ENCODE assay signal across 8 mouse cellular contexts in the genomic region with DNA sequence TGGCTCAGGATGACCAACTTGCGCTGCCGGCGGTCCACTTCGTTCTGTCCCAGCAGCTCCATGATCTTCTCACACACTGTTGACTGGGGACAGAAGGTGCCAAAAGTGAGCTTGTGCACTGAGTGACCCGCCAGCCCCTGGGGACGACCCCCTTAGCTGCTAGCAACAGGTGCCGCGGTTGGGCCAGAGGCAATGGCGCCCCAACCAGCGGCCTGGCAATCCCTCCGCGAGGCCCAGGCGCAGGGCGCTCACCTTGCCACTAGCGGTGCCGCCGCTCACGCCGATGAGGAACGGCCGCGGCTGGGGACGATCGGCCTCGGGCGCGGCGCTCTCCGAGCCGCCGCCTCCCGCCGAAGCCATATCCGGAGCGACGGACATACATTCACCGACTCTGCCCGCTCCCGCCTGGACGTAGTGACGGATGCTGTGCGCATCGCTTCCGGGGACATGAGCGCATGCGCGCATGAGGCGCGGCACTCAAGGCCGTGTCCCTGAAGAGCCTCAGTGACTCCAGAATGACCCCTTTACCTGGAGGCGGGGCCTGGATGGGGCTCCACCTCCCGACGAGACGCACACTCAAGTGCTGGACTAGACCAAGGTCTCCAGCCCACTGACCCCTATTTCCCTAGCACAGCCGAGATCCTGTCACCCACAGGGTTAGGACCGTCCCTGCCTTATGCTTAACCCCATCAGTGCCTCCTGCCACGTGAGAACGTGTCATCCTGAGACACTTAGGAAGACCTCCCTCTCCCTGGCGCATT. TPM values are rescaled to one million over a fixed set of nuclear protein-coding genes. Genes with fewer than 3 reads are reported as not detected.
DNase-seq lines count a peak whose midpoint lies in the region; ATAC-seq lines count a peak whose summit lies in the region.

TSS of gene Uck1 (minus strand) at position 503 of the 761 bp plus-strand sequence.

- H3K9me3 ChIP-seq in heart, embryonic 14.5 days (ENCODE audit: control insufficient read depth, low read length) = no peaks in the 10 kb centered on the region
- no peaks in the 10 kb centered on the region for H3K9me3 ChIP-seq in liver, embryonic 13.5 days (replicated peaks)
- no peaks in the 10 kb centered on the region for H3K9me3 ChIP-seq in stomach, embryonic 16.5 days (replicated peaks; ENCODE audit: control insufficient read depth, low read length)

- no peaks in the 10 kb centered on the region for H3K27me3 ChIP-seq in heart, embryonic 14.5 days (ENCODE audit: control insufficient read depth, insufficient read depth, low read length)
- H3K27me3 ChIP-seq in liver, embryonic 13.5 days = no peaks in the 10 kb centered on the region
- H3K27me3 ChIP-seq in stomach, embryonic 16.5 days (ENCODE audit: control insufficient read depth, insufficient read depth, low read length) = no peaks in the 10 kb centered on the region

- peak; percentile 94 for ATAC-seq in erythroid progenitor cell, adult 5-6 weeks (replicated peaks; ENCODE audit: low FRiP score, poor library complexity, severe bottlenecking)
- ATAC-seq in heart, embryonic 14.5 days (ENCODE audit: insufficient number of reproducible peaks, insufficient read depth, low FRiP score, low read depth) = peak; percentile 84
- ATAC-seq in liver, embryonic 13.5 days (ENCODE audit: low read depth) = peak; percentile 96
- peak; percentile 91 for ATAC-seq in stomach, embryonic 16.5 days (ENCODE audit: insufficient read depth, low FRiP score)

- peak within 1 kb of the TSS; percentile 79 for H3K9ac ChIP-seq in heart, embryonic 14.5 days (ENCODE audit: low read length)
- peak within 1 kb of the TSS; percentile 94 for H3K9ac ChIP-seq in liver, embryonic 13.5 days
- peak within 1 kb of the TSS; percentile 91 for H3K9ac ChIP-seq in stomach, embryonic 16.5 days (ENCODE audit: low read length)

- peaks cover 0 to 10% of the 10 kb centered on the region in 2 experiments; a peak in 3 of 4 replicates for H3K4me1 ChIP-seq in heart, embryonic 14.5 days (ENCODE audit: control insufficient read depth in 2 of 2, insufficient read depth in 2 of 2, low read length in 2 of 2)
- H3K4me1 ChIP-seq in liver, embryonic 13.5 days (replicated peaks) = peaks cover 18% of the 10 kb centered on the region
- H3K4me1 ChIP-seq in stomach, embryonic 16.5 days (ENCODE audit: control insufficient read depth, insufficient read depth, low read length) = peaks cover 8% of the 10 kb centered on the region

- peaks cover 30% of the 10 kb centered on the region for H3K36me3 ChIP-seq in heart, embryonic 14.5 days (ENCODE audit: control insufficient read depth, insufficient read depth, low read length)
- peaks cover 31% of the 10 kb centered on the region for H3K36me3 ChIP-seq in liver, embryonic 13.5 days
- H3K36me3 ChIP-seq in stomach, embryonic 16.5 days (ENCODE audit: control insufficient read depth, insufficient read depth, low read length) = no peaks in the 10 kb centered on the region

- H3K4me2 ChIP-seq in heart, embryonic 14.5 days (ENCODE audit: low read length) = peak within 1 kb of the TSS; percentile 74
- peak within 1 kb of the TSS; percentile 84 for H3K4me2 ChIP-seq in liver, embryonic 13.5 days
- H3K4me2 ChIP-seq in stomach, embryonic 16.5 days (ENCODE audit: low read depth, low read length) = peak within 1 kb of the TSS; percentile 85

- peak; percentile 94 for DNase-seq in CD4-positive helper T cell, adult 2 months (ENCODE audit: low read depth, low spot score)
- DNase-seq in brain, embryonic 18.5 days (ENCODE audit: low read depth, low spot score) = peak; percentile 56
- DNase-seq in kidney, postnatal 14 days = peak; percentile 94
- peak; percentile 92 for DNase-seq in liver, embryonic 13.5 days
- DNase-seq in neural tube, embryonic 10.5 days (ENCODE audit: extremely low spot score, low spot score) = peak; percentile 87

- H3K4me3 ChIP-seq in heart, embryonic 14.5 days (ENCODE audit: control insufficient read depth in 1 of 2, insufficient read depth in 1 of 2, low read depth in 1 of 2, low read length in 2 of 2) = peak within 1 kb of the TSS; percentile 58 to 75
- H3K4me3 ChIP-seq in liver, embryonic 13.5 days (replicated peaks) = peak within 1 kb of the TSS; percentile 91
- peak within 1 kb of the TSS; percentile 82 for H3K4me3 ChIP-seq in stomach, embryonic 16.5 days (replicated peaks; ENCODE audit: low read length)

- WGBS in heart, embryonic 14.5 days = 2% methylated on average over 59 of the region's 59 CpGs
- WGBS in liver, embryonic 13.5 days (ENCODE audit: insufficient replicate concordance) = 1% methylated on average over 59 of the region's 59 CpGs
- 2% methylated on average over 59 of the region's 59 CpGs for WGBS in stomach, embryonic 16.5 days

- peak within 1 kb of the TSS in 1 of 2 experiments; percentile 41; a peak in 2 of 4 replicates for H3K27ac ChIP-seq in heart, embryonic 14.5 days (replicated peaks in 1 of 2; ENCODE audit: control insufficient read depth in 1 of 2, insufficient read depth in 1 of 2, low read depth in 2 of 2, low read length in 2 of 2)
- H3K27ac ChIP-seq in liver, embryonic 13.5 days = peak within 1 kb of the TSS; percentile 79
- peak within 1 kb of the TSS; percentile 72; the same call in 1 of the 2 replicates for H3K27ac ChIP-seq in stomach, embryonic 16.5 days (ENCODE audit: low read length)

RNA-seq across cellular contexts. Expression of gene Uck1, which starts in this region (rescaled TPM):
- total RNA-seq in erythroid progenitor cell, adult 5-6 weeks (2015; ENCODE audit: low replicate concordance) = 7.5 and 11.5 TPM in 2 replicates
- 20.4 and 20.9 TPM in 2 replicates for total RNA-seq in erythroid progenitor cell, adult 5-6 weeks (2017; ENCODE audit: low replicate concordance)
- polyA plus RNA-seq in heart, embryonic 14.5 days (2014; fragmentation: Nextera tagmentation; extraction: Ambion mirVana) = 37.0 and 43.4 TPM in 2 replicates
- polyA plus RNA-seq in liver, embryonic 13.5 days (2015; fragmentation: Nextera tagmentation; extraction: Ambion mirVana) = 28.0 and 30.1 TPM in 2 replicates
- 53.4 and 59.7 TPM in 2 replicates for polyA plus RNA-seq in stomach, embryonic 16.5 days (2015; fragmentation: Nextera tagmentation; extraction: Ambion mirVana)
